Mouse (Mus musculus) lung, postnatal 0 days (tissue): ENCODE data around the gene Nfya.

Experiments used
- CTCF ChIP-seq: IDR thresholded peaks from 2 replicates; pipeline ENCODE4 v1.5.1; 2016; ENCODE audit warnings: antibody characterized with exemption, mild to moderate bottlenecking
- EP300 ChIP-seq: IDR thresholded peaks from 2 replicates; pipeline ENCODE4 v1.6.1; 2016; ENCODE audit warnings: antibody characterized with exemption, mild to moderate bottlenecking, control low read depth

DNA sequence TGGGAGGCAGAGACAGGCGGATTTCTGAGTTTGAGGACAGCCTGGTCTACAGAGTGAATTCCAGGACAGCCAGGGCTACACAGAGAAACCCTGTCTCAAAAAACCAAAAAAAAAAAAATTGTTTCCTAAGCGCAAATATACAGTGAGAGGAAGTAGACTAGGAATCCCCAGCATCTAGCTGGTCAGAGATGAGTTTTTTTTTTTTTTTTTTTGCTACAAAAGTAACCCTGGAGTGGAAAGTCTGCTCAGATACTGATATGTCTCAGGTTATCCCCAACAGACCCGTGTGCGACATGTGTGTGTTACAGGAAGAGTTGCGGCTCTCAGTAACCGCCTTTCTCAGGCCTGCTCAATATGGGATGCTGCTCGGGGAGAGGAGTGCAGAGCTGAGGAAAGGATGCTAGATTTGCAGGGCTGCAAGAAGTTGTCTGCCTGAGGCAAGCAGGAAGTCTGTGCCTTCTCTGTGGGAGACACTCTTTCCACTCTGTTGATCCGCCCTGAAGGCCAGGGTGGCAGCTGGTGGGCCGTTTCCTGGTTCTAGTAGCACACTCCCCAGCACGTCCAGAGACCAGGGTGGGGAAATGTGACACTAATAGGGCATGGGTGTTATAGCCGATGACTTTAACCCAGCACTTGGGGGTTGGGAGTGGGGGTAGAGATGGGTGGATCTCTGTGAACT lies 18.3 kb upstream of the Nfya start:
- TF ChIP-seq CTCF: no peak
- TF ChIP-seq EP300: no peak
